Mouse (Mus musculus) heart, postnatal 14 days (tissue): Measurements from ENCODE around the gene Snx29. TPM values are rescaled to one million over a fixed set of nuclear protein-coding genes. Genes with fewer than 3 reads are reported as not detected.

Experiments
- DNase-seq, 2 experiments: peaks; one replicate each; pipeline ENCODE4 v3.0.0; 2021 to 2022
- intact Hi-C: fragments of 180-260 bp; cut with DNase I; formaldehyde crosslinking; loops from one replicate; pipeline ENCODE4 v1.15.1; 2025
- total RNA-seq, 2 experiments: library from RNA; stranded (reverse); gene quantifications; 2 replicates each; pipeline ENCODE4 v1.2.3; 2021

The Snx29 gene
- total RNA-seq, 2 experiments from 2014 or later: 13.5 to 17.4 TPM

GRCm38 (mm10) chr16:11795758-11796460, 473.2 kb downstream of the Snx29 start:
- DNase-seq: no peak
- intact Hi-C loops: no loop called here

DNA sequence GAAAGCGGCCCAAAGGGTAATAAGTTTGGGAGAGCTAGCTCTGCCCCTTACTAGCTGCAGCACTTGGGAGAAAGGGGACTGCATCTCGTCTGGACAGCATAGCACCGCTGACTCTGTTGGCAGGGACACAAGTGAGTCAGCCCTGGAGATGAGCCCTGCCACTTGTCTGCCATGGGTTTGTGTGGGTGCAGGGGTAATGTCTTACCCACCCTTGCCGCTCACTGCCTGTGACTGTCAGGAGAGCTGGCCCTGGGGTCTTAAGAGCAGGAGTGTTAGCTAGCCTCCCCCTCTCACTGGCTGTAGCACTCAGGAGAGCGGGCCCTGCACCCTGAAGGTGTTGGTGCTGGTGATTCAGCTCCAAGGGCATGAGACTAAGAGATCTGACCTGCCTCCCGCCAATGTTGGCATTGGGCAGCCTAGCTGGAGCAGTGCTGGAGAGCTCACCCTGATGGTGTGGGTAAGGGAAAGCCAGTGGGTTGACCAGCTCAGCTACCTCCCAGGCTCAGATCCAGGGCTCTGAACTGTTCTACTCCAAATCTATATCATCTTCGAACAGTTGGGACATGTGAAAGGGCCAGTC, 479.3 kb downstream of the Snx29 start:
- no peak for DNase-seq

More for the DNA sequence above, 479.3 kb downstream of the Snx29 start:
- intact Hi-C loops: no loop called here

Other genes starting within 250 kb of the Snx29 start
- gene Txndc11, start 188.3 kb upstream of the Snx29 start, total RNA-seq: 10 to 100 TPM; 17.9 to 19.4 TPM
- gene Zc3h7a, start 146.5 kb upstream of the Snx29 start, total RNA-seq: 10 to 100 TPM; 38.8 to 39.5 TPM
- gene Rsl1d1, start 119.6 kb upstream of the Snx29 start, total RNA-seq: 10 to 100 TPM; 49.1 to 49.9 TPM
- 10 to 100 TPM; 62.5 to 69.6 TPM for gene Gspt1, start 68.6 kb upstream of the Snx29 start, total RNA-seq
- not detected for gene Tnfrsf17, start 9.1 kb upstream of the Snx29 start, total RNA-seq